Mouse (Mus musculus): Measurements from ENCODE around the gene Zswim4. TPM values are rescaled to one million over a fixed set of nuclear protein-coding genes. Genes with fewer than 3 reads are reported as not detected.

The Zswim4 gene
- polyA plus RNA-seq, 1 experiment from 2014 or later: 11.0 TPM

- Histone ChIP-seq H3K36me3 (ENCODE audit: control insufficient read depth, insufficient read depth, low read length) (no peaks in the 10 kb centered on the region), H3K4me3 (ENCODE audit: low read depth, low read length) (no peak overlapping the region), H3K4me1 (ENCODE audit: control insufficient read depth, insufficient read depth, low read length) (peaks cover 53% of the 10 kb centered on the region), H3K27me3 (replicated peaks; ENCODE audit: control insufficient read depth, insufficient read depth, low read length) (no peaks in the 10 kb centered on the region), H3K9me3 (ENCODE audit: control insufficient read depth, low read length) (no peaks in the 10 kb centered on the region), H3K9ac (ENCODE audit: low read depth, low read length) (peak overlapping the region; percentile 94; the same call in 1 of the 2 replicates), H3K4me2 (ENCODE audit: low read depth, low read length) (peak overlapping the region; percentile 89), H3K27ac (replicated peaks; ENCODE audit: low read depth, low read length) (peak overlapping the region; percentile 99)
- no peak for ATAC-seq (ENCODE audit: low read depth)
- 48% methylated on average over 11 of the region's 11 CpGs for WGBS
- no peak for DNase-seq (ENCODE audit: low spot score)
Observed at GRCm38 (mm10) chr8:84199348-84200125, 37.3 kb downstream of the Zswim4 start.

- H3K27ac ChIP-seq (replicated peaks; ENCODE audit: low read depth, low read length): peak overlapping the region; percentile 99
- H3K4me3 ChIP-seq (ENCODE audit: low read depth, low read length): peak overlapping the region; percentile 59; the same call in 1 of the 2 replicates
Observed at GRCm38 (mm10) chr8:84198871-84199270, 38.0 kb downstream of the Zswim4 start.

GRCm38 (mm10) chr8:84197922-84198774, 38.7 kb downstream of the Zswim4 start:
- Histone ChIP-seq H3K4me1 (ENCODE audit: control insufficient read depth, insufficient read depth, low read length) (peaks cover 49% of the 10 kb centered on the region), H3K27me3 (replicated peaks; ENCODE audit: control insufficient read depth, insufficient read depth, low read length) (no peaks in the 10 kb centered on the region), H3K27ac (replicated peaks; ENCODE audit: low read depth, low read length) (peak overlapping the region; percentile 99), H3K4me3 (ENCODE audit: low read depth, low read length) (peak overlapping the region; percentile 59), H3K9ac (ENCODE audit: low read depth, low read length) (peak overlapping the region; percentile 79), H3K9me3 (ENCODE audit: control insufficient read depth, low read length) (no peaks in the 10 kb centered on the region), H3K36me3 (ENCODE audit: control insufficient read depth, insufficient read depth, low read length) (no peaks in the 10 kb centered on the region), H3K4me2 (ENCODE audit: low read depth, low read length) (peak overlapping the region; percentile 70)
- peak; percentile 79 for ATAC-seq (ENCODE audit: low read depth)
- DNase-seq (ENCODE audit: low spot score): peak; percentile 96
- 2% methylated on average over 11 of the region's 30 CpGs for WGBS

More at GRCm38 (mm10) chr8:84198871-84199270, 38.0 kb downstream of the Zswim4 start:
- DNase-seq (ENCODE audit: low spot score) (no peak), ATAC-seq (ENCODE audit: low read depth) (no peak)
- Histone ChIP-seq H3K4me2 (ENCODE audit: low read depth, low read length) (peak overlapping the region; percentile 70), H3K36me3 (ENCODE audit: control insufficient read depth, insufficient read depth, low read length) (no peaks in the 10 kb centered on the region), H3K27me3 (replicated peaks; ENCODE audit: control insufficient read depth, insufficient read depth, low read length) (no peaks in the 10 kb centered on the region), H3K9me3 (ENCODE audit: control insufficient read depth, low read length) (no peaks in the 10 kb centered on the region), H3K4me1 (ENCODE audit: control insufficient read depth, insufficient read depth, low read length) (peaks cover 50% of the 10 kb centered on the region), H3K9ac (ENCODE audit: low read depth, low read length) (peak overlapping the region; percentile 79)
- 24% methylated on average over 4 of the region's 4 CpGs for WGBS

- peaks cover 50% of the 10 kb centered on the region for H3K4me1 ChIP-seq (ENCODE audit: control insufficient read depth, insufficient read depth, low read length)
- peak overlapping the region; percentile 79 for H3K9ac ChIP-seq (ENCODE audit: low read depth, low read length)
Observed at GRCm38 (mm10) chr8:84197141-84197921, 39.5 kb downstream of the Zswim4 start.

GRCm38 (mm10) chr8:84194224-84194743, 42.6 kb downstream of the Zswim4 start:
- no peak overlapping the region for H3K4me2 ChIP-seq (ENCODE audit: low read depth, low read length)
- 71% methylated on average over 3 of the region's 3 CpGs for WGBS
- no peaks in the 10 kb centered on the region for H3K9me3 ChIP-seq (ENCODE audit: control insufficient read depth, low read length)
- H3K4me3 ChIP-seq (ENCODE audit: low read depth, low read length): no peak overlapping the region
- DNase-seq (ENCODE audit: low spot score) (no peak), ATAC-seq (ENCODE audit: low read depth) (no peak)
- no peaks in the 10 kb centered on the region for H3K36me3 ChIP-seq (ENCODE audit: control insufficient read depth, insufficient read depth, low read length)
- H3K27me3 ChIP-seq (replicated peaks; ENCODE audit: control insufficient read depth, insufficient read depth, low read length): no peaks in the 10 kb centered on the region
- no peak overlapping the region for H3K9ac ChIP-seq (ENCODE audit: low read depth, low read length)
- H3K4me1 ChIP-seq (ENCODE audit: control insufficient read depth, insufficient read depth, low read length): peaks cover 37% of the 10 kb centered on the region
- no peak overlapping the region for H3K27ac ChIP-seq (replicated peaks; ENCODE audit: low read depth, low read length)

More at GRCm38 (mm10) chr8:84197141-84197921, 39.5 kb downstream of the Zswim4 start:
- 2% methylated on average over 39 of the region's 43 CpGs for WGBS
- Histone ChIP-seq H3K27ac (replicated peaks; ENCODE audit: low read depth, low read length) (peak overlapping the region; percentile 99), H3K4me2 (ENCODE audit: low read depth, low read length) (peak overlapping the region; percentile 70), H3K27me3 (replicated peaks; ENCODE audit: control insufficient read depth, insufficient read depth, low read length) (no peaks in the 10 kb centered on the region), H3K4me3 (ENCODE audit: low read depth, low read length) (peak overlapping the region; percentile 59), H3K9me3 (ENCODE audit: control insufficient read depth, low read length) (no peaks in the 10 kb centered on the region), H3K36me3 (ENCODE audit: control insufficient read depth, insufficient read depth, low read length) (no peaks in the 10 kb centered on the region)
- DNase-seq (ENCODE audit: low spot score) (peak; percentile 98), ATAC-seq (ENCODE audit: low read depth) (peak; percentile 50)

- Histone ChIP-seq H3K4me1 (ENCODE audit: control insufficient read depth, insufficient read depth, low read length) (peaks cover 30% of the 10 kb centered on the region), H3K9me3 (ENCODE audit: control insufficient read depth, low read length) (no peaks in the 10 kb centered on the region), H3K9ac (ENCODE audit: low read depth, low read length) (no peak overlapping the region), H3K27ac (replicated peaks; ENCODE audit: low read depth, low read length) (no peak overlapping the region), H3K36me3 (ENCODE audit: control insufficient read depth, insufficient read depth, low read length) (no peaks in the 10 kb centered on the region), H3K4me2 (ENCODE audit: low read depth, low read length) (no peak overlapping the region), H3K27me3 (replicated peaks; ENCODE audit: control insufficient read depth, insufficient read depth, low read length) (no peaks in the 10 kb centered on the region), H3K4me3 (ENCODE audit: low read depth, low read length) (no peak overlapping the region)
- ATAC-seq (ENCODE audit: low read depth) (no peak), DNase-seq (ENCODE audit: low spot score) (no peak)
- WGBS: 78% methylated on average over 5 of the region's 5 CpGs
Observed at GRCm38 (mm10) chr8:84193566-84193965, 43.3 kb downstream of the Zswim4 start.

- Histone ChIP-seq H3K4me1 (ENCODE audit: control insufficient read depth, insufficient read depth, low read length) (peaks cover 26% of the 10 kb centered on the region), H3K9me3 (ENCODE audit: control insufficient read depth, low read length) (no peaks in the 10 kb centered on the region), H3K4me3 (ENCODE audit: low read depth, low read length) (no peak overlapping the region), H3K27ac (replicated peaks; ENCODE audit: low read depth, low read length) (peak overlapping the region; percentile 85), H3K27me3 (replicated peaks; ENCODE audit: control insufficient read depth, insufficient read depth, low read length) (no peaks in the 10 kb centered on the region), H3K9ac (ENCODE audit: low read depth, low read length) (peak overlapping the region; percentile 41; the same call in 1 of the 2 replicates), H3K36me3 (ENCODE audit: control insufficient read depth, insufficient read depth, low read length) (no peaks in the 10 kb centered on the region), H3K4me2 (ENCODE audit: low read depth, low read length) (peak overlapping the region; percentile 55)
- DNase-seq (ENCODE audit: low spot score) (no peak), ATAC-seq (ENCODE audit: low read depth) (no peak)
- WGBS: 31% methylated on average over 4 of the region's 4 CpGs
Observed at GRCm38 (mm10) chr8:84193161-84193560, 43.7 kb downstream of the Zswim4 start.

GRCm38 (mm10) chr8:84192555-84192954, 44.3 kb downstream of the Zswim4 start:
- no peaks in the 10 kb centered on the region for H3K27me3 ChIP-seq (replicated peaks; ENCODE audit: control insufficient read depth, insufficient read depth, low read length)
- DNase-seq (ENCODE audit: low spot score) (peak; percentile 79), ATAC-seq (ENCODE audit: low read depth) (peak; percentile 58)
- peaks cover 21% of the 10 kb centered on the region for H3K4me1 ChIP-seq (ENCODE audit: control insufficient read depth, insufficient read depth, low read length)
- H3K4me3 ChIP-seq (ENCODE audit: low read depth, low read length): peak overlapping the region; percentile 24
- peak overlapping the region; percentile 85 for H3K27ac ChIP-seq (replicated peaks; ENCODE audit: low read depth, low read length)
- WGBS: 5% methylated on average over 23 of the region's 33 CpGs
- peak overlapping the region; percentile 55 for H3K4me2 ChIP-seq (ENCODE audit: low read depth, low read length)
- H3K36me3 ChIP-seq (ENCODE audit: control insufficient read depth, insufficient read depth, low read length): no peaks in the 10 kb centered on the region
- peak overlapping the region; percentile 41 for H3K9ac ChIP-seq (ENCODE audit: low read depth, low read length)
- H3K9me3 ChIP-seq (ENCODE audit: control insufficient read depth, low read length): no peaks in the 10 kb centered on the region

Data from embryonic facial prominence, embryonic 14.5 days (tissue).